Mouse (Mus musculus) urinary bladder, postnatal 25 days (tissue): ENCODE results near the gene Lclat1.
A peak's percentile ranks its signal among the peaks of the same experiment; 100 is the strongest.
"Not testable (repeated sequence)": the region's sequence is repeated elsewhere in the genome, so short reads cannot be mapped to it uniquely, and the experiment has no call there.

Source experiments
- DNase-seq: peaks from one replicate; pipeline ENCODE4 v3.0.0; 2022; ENCODE audit warnings: low spot score

Gene Lclat1

GRCm38 (mm10) chr17:73244596-73244995 lies 136.8 kb downstream of the Lclat1 start:
- no peak for DNase-seq

DNA sequence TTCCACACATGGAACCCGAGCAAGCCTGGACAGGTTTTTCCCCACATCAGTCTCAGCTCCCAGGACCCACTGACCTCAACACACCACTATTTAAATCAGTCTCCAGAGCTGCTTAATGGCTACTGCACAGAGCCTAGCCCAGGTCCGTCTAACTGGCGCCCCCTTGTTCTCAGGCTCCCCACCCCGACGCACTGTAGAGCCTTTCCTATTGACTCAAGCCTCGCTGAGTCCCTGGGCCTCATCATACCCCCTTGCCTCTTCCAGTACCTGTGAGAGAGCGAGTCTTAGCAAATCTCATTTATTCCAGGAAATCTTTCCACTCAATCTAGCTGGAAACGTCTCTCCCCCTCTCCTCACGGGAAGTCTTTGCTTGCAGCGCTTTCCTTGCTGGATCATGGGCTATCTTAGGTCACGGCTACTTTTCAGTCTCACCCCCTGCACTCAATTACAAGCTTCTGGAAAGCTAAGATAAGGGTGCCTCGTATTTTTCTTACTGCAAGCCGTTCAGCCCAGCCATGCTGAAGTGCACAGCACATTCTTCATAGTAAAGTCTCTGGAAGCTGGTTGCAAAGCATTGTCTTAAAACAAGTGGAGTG lies 137.4 kb downstream of the Lclat1 start:
- no peak for DNase-seq

DNA sequence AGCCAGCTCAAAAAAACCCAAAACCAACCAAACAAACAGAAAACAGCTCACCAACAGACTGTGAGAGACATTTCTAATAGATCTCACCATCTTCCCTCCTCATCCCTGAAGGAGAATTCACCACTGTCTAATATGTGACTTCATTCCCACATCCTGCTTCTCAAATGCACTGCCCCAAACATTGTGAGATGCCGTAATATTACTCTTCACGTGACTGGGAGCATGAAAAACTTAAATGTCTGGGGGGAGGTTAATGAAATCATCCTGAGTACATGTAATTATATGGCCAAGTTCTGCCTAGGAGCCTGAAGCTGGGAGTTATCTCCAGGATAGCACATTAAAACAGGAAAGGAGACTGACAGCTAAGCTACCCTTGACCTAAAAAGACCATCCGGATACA lies 138.3 kb downstream of the Lclat1 start:
- no peak for DNase-seq

DNA sequence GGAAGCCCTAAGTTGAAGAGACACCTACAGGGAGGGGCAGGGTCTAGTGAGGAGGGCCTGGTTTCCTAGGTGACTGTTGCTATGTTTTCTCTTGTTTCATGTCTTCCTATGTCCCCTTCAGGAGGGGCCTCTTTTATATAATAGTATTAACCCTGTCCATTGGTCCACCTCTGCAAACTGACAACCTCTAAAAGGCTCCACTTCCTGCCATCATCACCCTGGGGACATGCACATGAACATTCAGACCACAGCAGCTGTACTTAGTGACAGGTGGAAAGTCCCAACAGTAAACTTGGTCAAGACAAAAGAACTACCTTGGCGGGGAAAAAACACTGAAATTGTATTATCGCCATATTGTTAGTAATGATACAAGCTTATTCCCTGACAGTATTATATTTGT lies 139.1 kb downstream of the Lclat1 start:
- no peak for DNase-seq

GRCm38 (mm10) chr17:73247758-73248157 lies 140.0 kb downstream of the Lclat1 start:
- DNase-seq = no peak

DNA sequence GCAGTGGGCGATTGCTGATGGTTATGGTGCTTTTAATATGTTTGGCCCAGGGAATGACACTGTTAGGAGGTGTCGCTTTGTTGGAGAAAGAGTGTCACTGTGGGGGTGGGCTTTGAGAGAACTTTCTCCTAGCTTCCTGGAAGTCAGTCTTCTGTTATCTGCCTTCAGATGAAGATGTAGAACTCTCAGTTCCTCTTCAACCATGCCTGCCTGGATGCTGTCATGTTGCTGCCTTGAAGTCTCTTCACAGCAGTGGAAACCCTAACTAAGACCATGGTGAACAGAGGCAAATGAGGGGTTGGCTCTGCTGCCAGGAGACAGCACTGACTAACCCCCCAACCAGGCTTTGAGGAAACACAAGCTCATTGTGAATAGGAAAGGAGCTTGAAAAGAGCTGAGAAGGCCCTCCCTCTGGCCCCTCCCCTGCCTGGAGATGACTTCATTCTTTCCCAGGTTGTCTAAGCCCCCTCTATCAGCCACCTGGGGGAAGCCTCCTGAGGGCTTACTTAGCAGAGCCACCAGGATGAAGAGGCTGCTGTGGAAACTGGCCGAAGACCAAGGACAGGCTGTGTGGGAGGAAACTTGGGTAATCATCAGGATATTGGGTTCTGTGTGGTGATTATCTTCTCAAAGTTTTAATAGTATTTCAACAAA lies 142.8 kb downstream of the Lclat1 start:
- DNase-seq = no peak

- DNase-seq = no peak
Measured at GRCm38 (mm10) chr17:73251142-73251502, 143.3 kb downstream of the Lclat1 start.

- no peak for DNase-seq
Measured at GRCm38 (mm10) chr17:73251812-73252608, 144.2 kb downstream of the Lclat1 start.

DNA sequence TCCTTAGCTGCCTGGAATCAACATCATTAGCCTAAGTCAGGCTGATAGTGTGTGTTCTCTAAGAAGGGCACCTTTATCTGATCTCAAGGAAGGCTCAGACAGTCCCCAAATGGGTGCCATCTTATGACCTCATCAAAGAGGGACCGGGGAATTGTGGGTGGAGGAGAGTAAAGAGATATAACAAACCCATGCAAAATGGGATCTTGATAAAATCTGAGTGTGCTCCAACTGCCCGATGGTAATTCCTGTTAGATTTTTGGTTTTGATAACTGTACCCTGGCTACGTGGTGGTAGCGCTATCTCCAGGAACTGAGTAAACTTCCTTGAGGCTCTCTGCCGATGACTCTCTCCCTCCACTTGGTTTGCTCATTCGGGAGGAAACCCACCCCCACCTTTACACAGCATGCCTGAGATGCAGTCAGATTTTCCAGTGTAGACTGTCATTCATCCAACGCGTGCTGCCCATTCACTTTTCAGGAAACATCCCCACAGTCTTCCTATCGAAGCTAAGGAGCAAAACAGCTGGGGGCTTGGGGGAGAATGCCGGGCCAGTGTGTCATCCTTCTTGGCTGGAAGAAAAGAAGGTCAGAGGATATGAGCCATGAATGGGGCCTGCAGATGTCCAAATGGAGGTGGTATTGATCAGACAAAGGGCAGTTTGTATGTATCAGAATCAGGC lies 145.6 kb downstream of the Lclat1 start:
- no peak for DNase-seq

- DNase-seq = no peak
Measured at GRCm38 (mm10) chr17:73255801-73256200, 148.0 kb downstream of the Lclat1 start.

- DNase-seq = no peak
Measured at GRCm38 (mm10) chr17:73258620-73259019, 150.8 kb downstream of the Lclat1 start.

DNA sequence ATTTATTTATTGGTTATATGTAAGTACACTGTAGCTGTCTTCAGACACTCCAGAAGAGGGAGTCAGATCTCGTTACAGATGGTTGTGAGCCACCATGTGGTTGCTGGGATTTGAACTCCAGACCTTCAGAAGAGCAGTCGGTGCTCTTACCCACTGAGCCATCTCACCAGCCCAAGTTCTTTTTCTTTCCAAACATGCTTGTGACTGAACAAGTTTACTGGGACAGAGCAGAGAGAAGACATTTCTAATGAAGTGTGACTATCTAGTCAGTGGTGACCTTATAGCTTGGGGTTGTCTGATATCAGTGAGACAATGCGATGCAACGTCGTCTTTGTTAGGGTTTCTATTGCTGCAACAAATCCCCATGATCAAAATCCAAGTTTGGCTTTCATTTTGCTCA lies 151.5 kb downstream of the Lclat1 start:
- not testable (repeated sequence) for DNase-seq

- no peak for DNase-seq
Measured at GRCm38 (mm10) chr17:73262558-73262957, 154.8 kb downstream of the Lclat1 start.

- peak; percentile 42 for DNase-seq
Measured at GRCm38 (mm10) chr17:73263077-73263501, 155.3 kb downstream of the Lclat1 start.

GRCm38 (mm10) chr17:73270871-73271796 lies 163.3 kb downstream of the Lclat1 start:
- no peak for DNase-seq

DNA sequence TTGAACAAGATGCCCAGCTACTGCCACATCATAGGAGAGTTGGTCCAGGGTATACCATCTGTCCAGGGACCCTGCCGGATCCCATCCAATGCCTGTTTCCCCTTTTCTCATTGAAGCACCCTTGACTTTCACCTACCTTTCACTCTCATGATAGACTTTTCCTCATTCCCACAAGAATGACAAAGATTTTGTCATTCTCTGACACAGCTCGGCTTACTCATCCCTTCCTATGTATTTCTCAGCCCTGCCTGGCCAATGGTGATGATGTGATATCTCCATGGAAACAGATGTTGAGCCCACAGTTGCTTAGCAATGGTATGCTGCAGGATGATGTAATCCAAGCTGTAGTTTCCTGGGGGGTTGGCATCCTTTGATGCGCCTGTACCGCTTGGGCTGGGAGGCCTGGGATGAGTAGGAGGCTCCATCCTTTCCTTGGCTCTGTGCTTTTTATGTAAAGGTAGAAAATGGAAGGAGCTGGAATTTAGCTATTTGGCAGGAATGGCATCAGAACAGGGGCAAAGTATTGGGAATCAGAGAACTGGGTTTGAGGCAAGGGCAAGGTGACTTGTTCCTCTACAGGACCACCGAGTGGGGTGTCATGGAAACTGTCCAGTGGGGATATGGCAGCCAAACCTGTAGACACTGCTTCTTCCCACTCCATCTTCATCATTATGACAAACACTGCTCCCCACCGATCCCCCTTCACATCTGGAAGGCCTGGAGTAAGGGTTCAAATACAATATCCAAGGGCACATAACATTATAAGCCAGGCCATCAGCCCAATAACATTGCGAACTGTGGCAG lies 164.2 kb downstream of the Lclat1 start:
- DNase-seq = no peak

- no peak for DNase-seq
Measured at GRCm38 (mm10) chr17:73273809-73274208, 166.0 kb downstream of the Lclat1 start.

DNA sequence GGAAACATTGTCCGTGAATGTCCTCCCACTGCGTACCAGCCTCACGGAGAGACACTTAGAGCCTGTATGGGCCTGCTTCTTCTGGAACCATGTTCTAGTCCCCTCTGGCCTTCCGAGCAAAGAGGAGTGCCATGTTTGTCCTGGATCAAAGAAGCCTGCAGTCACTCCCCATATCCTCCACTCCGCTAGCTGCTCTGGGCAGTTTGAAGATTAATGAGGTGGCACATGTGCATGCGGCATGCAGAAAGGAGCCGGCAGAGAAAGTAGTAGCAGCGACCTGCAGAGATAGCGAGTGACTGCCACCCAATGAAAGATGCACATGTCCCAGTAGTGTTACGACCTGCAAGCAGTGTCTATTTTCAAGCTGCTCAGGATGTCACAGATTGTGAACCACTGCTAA lies 167.3 kb downstream of the Lclat1 start:
- DNase-seq = no peak

DNA sequence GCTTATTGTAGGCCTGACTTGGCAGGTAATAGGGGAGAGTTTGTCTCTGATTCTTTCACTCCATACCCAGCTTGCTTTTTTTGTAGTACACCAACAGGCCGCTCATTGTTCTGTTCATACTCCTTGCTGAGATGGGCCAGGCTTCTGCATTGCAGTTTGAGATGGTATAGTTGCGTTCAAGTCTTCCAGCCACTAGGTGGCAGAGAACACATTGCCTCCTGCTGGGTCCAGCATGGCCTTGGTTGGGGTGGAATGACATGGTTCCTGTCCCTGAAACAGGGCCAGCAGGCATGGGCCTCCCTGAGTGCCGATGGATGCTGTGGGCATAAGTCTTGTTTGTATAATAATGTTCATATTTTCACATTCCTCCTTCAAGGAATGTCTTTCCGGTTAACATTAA lies 170.0 kb downstream of the Lclat1 start:
- DNase-seq = no peak

GRCm38 (mm10) chr17:73282702-73283101 lies 174.9 kb downstream of the Lclat1 start:
- DNase-seq = not testable (repeated sequence)

DNA sequence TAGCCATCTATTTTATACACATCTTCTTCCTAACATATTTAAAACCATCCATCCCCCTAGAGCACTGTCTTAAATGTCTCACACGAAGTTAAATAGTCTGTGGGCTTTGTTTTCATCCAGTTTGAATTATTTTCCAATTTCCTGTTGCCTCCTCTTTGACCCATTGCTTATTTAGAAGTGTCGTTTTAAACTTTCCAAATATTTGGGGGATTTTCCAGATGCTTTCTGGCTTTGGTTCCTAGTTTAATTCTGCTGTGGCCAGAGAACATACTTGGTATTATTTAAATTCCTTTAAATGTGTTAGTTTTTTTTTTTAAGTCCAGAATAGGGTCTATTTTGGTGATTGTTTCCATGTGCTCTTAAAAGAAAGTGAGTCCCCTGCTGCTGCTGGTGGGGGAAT lies 176.5 kb downstream of the Lclat1 start:
- DNase-seq = no peak
